Mouse (Mus musculus): ENCODE results near the gene Flg.

Flg gene

GRCm38 (mm10) chr3:93273223-93273622, at the start of gene Flg:
Gene Flg (plus strand): TSS chr3:93273523.
- ATAC-seq (ENCODE audit: insufficient number of reproducible peaks, low FRiP score, low TSS enrichment), result no peak

GRCm38 (mm10) chr3:93297542-93297941, 24.2 kb downstream of the Flg start:
- ATAC-seq (ENCODE audit: insufficient number of reproducible peaks, low FRiP score, low TSS enrichment), result no peak

GRCm38 (mm10) chr3:93299832-93300231, 26.5 kb downstream of the Flg start:
- ATAC-seq (ENCODE audit: insufficient number of reproducible peaks, low FRiP score, low TSS enrichment), result no peak

GRCm38 (mm10) chr3:93301896-93302295, 28.6 kb downstream of the Flg start:
- ATAC-seq (ENCODE audit: insufficient number of reproducible peaks, low FRiP score, low TSS enrichment), result no peak

GRCm38 (mm10) chr3:93306142-93306541, 32.8 kb downstream of the Flg start:
- ATAC-seq (ENCODE audit: insufficient number of reproducible peaks, low FRiP score, low TSS enrichment), result no peak

- no peak for ATAC-seq (ENCODE audit: insufficient number of reproducible peaks, low FRiP score, low TSS enrichment)
Measured at GRCm38 (mm10) chr3:93311371-93311770, 38.0 kb downstream of the Flg start.

GRCm38 (mm10) chr3:93314388-93314787, 41.1 kb downstream of the Flg start:
- no peak for ATAC-seq (ENCODE audit: insufficient number of reproducible peaks, low FRiP score, low TSS enrichment)

- ATAC-seq (ENCODE audit: insufficient number of reproducible peaks, low FRiP score, low TSS enrichment), result no peak
Measured at GRCm38 (mm10) chr3:93319449-93319848, 46.1 kb downstream of the Flg start, which contains the start of gene Hrnr. Gene Hrnr (plus strand): TSS chr3:93319749.

GRCm38 (mm10) chr3:93337749-93338148, 64.4 kb downstream of the Flg start:
- ATAC-seq (ENCODE audit: insufficient number of reproducible peaks, low FRiP score, low TSS enrichment), result no peak

GRCm38 (mm10) chr3:93340021-93340420, 66.7 kb downstream of the Flg start:
- no peak for ATAC-seq (ENCODE audit: insufficient number of reproducible peaks, low FRiP score, low TSS enrichment)

All from cerebellum, adult (tissue).